In genomic region chr6:108569460-108570187, GRCm38 (mm10) we compare ENCODE assay signal across 9 mouse cellular contexts.
A peak's percentile ranks its signal among the peaks of the same experiment; 100 is the strongest.
DNase-seq lines count a peak whose midpoint lies in the region; ATAC-seq and TF ChIP-seq lines count a peak whose summit lies in the region.
"Had no signal": no experiment of that assay in that cellular context is flagged by ENCODE, and none has a peak within 500 bp of the region (broad histone marks: within the 10 kb centered on the region; RNA-seq: fewer than 3 reads in every experiment).

No protein-coding gene starts in this region.

- H3K9ac ChIP-seq in embryonic facial prominence, embryonic 14.5 days (ENCODE audit: low read depth, low read length) = no peak overlapping the region
- no peak overlapping the region for H3K9ac ChIP-seq in intestine, embryonic 16.5 days (ENCODE audit: low read depth, low read length)
- no peak overlapping the region for H3K9ac ChIP-seq in liver, postnatal 0 days (replicated peaks)
- no peak overlapping the region for H3K9ac ChIP-seq in forebrain, embryonic 14.5 days (ENCODE audit: low read length)
- H3K9ac ChIP-seq: liver, embryonic 15.5 days had no signal

- POLR2A ChIA-PET in Patski (lab: Charles Lee) = no interaction called here

- H3K27ac ChIP-seq in embryonic facial prominence, embryonic 14.5 days (replicated peaks; ENCODE audit: low read depth, low read length) = no peak overlapping the region; the same call in 1 of the 2 replicates
- peak overlapping the region; percentile 46; the same call in 1 of the 2 replicates for H3K27ac ChIP-seq in intestine, embryonic 16.5 days (ENCODE audit: low read length)
- H3K27ac ChIP-seq in liver, postnatal 0 days (ENCODE audit: low read depth) = no peak overlapping the region
- H3K27ac ChIP-seq in forebrain, embryonic 14.5 days (ENCODE audit: low read depth, low read length) = no peak overlapping the region
- H3K27ac ChIP-seq: liver, embryonic 15.5 days had no signal

- in situ Hi-C loops in Patski (cut with MboI; ENCODE audit: low pct_unique_long_range_greater_than_20kb) = no loop called here

- 36% methylated on average over 7 of the region's 7 CpGs for WGBS in embryonic facial prominence, embryonic 14.5 days
- 47% methylated on average over 7 of the region's 7 CpGs for WGBS in intestine, embryonic 16.5 days
- WGBS in liver, postnatal 0 days (ENCODE audit: insufficient replicate concordance) = 70% methylated on average over 7 of the region's 7 CpGs
- WGBS in forebrain, embryonic 14.5 days = 77% methylated on average over 7 of the region's 7 CpGs

- no peaks in the 10 kb centered on the region for H3K36me3 ChIP-seq in embryonic facial prominence, embryonic 14.5 days (ENCODE audit: control insufficient read depth, insufficient read depth, low read length)
- no peaks in the 10 kb centered on the region for H3K36me3 ChIP-seq in intestine, embryonic 16.5 days (ENCODE audit: control insufficient read depth, insufficient read depth, low read length)
- no peaks in the 10 kb centered on the region for H3K36me3 ChIP-seq in liver, postnatal 0 days (replicated peaks; ENCODE audit: insufficient read depth, low read length)
- H3K36me3 ChIP-seq in forebrain, embryonic 14.5 days (ENCODE audit: control insufficient read depth, insufficient read depth, low read length) = no peaks in the 10 kb centered on the region
- H3K36me3 ChIP-seq: liver, embryonic 15.5 days had no signal

- H3K27me3 ChIP-seq in Patski = no peaks in the 10 kb centered on the region
- H3K27me3 ChIP-seq in embryonic facial prominence, embryonic 14.5 days (replicated peaks; ENCODE audit: control insufficient read depth, insufficient read depth, low read length) = no peaks in the 10 kb centered on the region
- no peaks in the 10 kb centered on the region for H3K27me3 ChIP-seq in intestine, embryonic 16.5 days (replicated peaks; ENCODE audit: control insufficient read depth, insufficient read depth, low read length)
- no peaks in the 10 kb centered on the region for H3K27me3 ChIP-seq in liver, postnatal 0 days (ENCODE audit: insufficient read depth, low read length)
- no peaks in the 10 kb centered on the region for H3K27me3 ChIP-seq in forebrain, embryonic 14.5 days (replicated peaks; ENCODE audit: control insufficient read depth, insufficient read depth, low read length)
- H3K27me3 ChIP-seq: liver, embryonic 15.5 days had no signal

- peak; percentile 33 for ATAC-seq in Patski
- ATAC-seq in embryonic facial prominence, embryonic 14.5 days (ENCODE audit: low read depth) = no peak
- no peak for ATAC-seq in intestine, embryonic 16.5 days
- no peak for ATAC-seq in liver, postnatal 0 days
- no peak for ATAC-seq in forebrain, embryonic 14.5 days

- no peak for TF ChIP-seq CTCF in Patski (IDR thresholded peaks at IDR 0.05)
- no peak for TF ChIP-seq CTCF in liver, postnatal 0 days (IDR thresholded peaks at IDR 0.05; ENCODE audit: low read depth)

- TF ChIP-seq EP300 in liver, postnatal 0 days (IDR thresholded peaks at IDR 0.05; ENCODE audit: low read depth) = no peak

- peaks cover 17% of the 10 kb centered on the region for H3K4me1 ChIP-seq in embryonic facial prominence, embryonic 14.5 days (ENCODE audit: control insufficient read depth, insufficient read depth, low read length)
- peaks cover 21% of the 10 kb centered on the region for H3K4me1 ChIP-seq in intestine, embryonic 16.5 days (ENCODE audit: control insufficient read depth, insufficient read depth, low read length)
- H3K4me1 ChIP-seq in liver, postnatal 0 days (ENCODE audit: insufficient read depth) = peaks cover 15% of the 10 kb centered on the region
- peaks cover 5% of the 10 kb centered on the region; the same call in 1 of the 2 replicates for H3K4me1 ChIP-seq in forebrain, embryonic 14.5 days (ENCODE audit: control insufficient read depth, insufficient read depth, low read length)

- no peaks in the 10 kb centered on the region for H3K9me3 ChIP-seq in embryonic facial prominence, embryonic 14.5 days (ENCODE audit: control insufficient read depth, low read length)
- no peaks in the 10 kb centered on the region for H3K9me3 ChIP-seq in intestine, embryonic 16.5 days (ENCODE audit: control insufficient read depth, low read length)
- H3K9me3 ChIP-seq in liver, postnatal 0 days (ENCODE audit: low read length) = no peaks in the 10 kb centered on the region
- no peaks in the 10 kb centered on the region for H3K9me3 ChIP-seq in forebrain, embryonic 14.5 days (replicated peaks; ENCODE audit: control insufficient read depth, low read length)
- H3K9me3 ChIP-seq: liver, embryonic 15.5 days had no signal

- CTCF ChIA-PET in Patski (lab: Charles Lee) = interaction anchor here (1.2 kb wide), 1 partner anchor 12 kb away, joined by 3 read pairs; no protein-coding TSS in a partner anchor

- peak; percentile 27 for DNase-seq in Patski (ENCODE audit: low read depth, low spot score)
- peak; percentile 63 for DNase-seq in embryonic facial prominence, embryonic 14.5 days (ENCODE audit: low spot score)
- peak; percentile 12 for DNase-seq in lung, postnatal 14 days
- DNase-seq in liver, postnatal 0 days = no peak
- no peak for DNase-seq in forebrain, embryonic 14.5 days (ENCODE audit: low spot score)
- DNase-seq in ovary, adult 18-20 months (ENCODE audit: low spot score) = no peak
- no peak for DNase-seq in layer of hippocampus, postnatal 10 days (ENCODE audit: low spot score in 2 of 2)

- H3K4me3 ChIP-seq in embryonic facial prominence, embryonic 14.5 days (ENCODE audit: low read depth, low read length) = no peak overlapping the region
- no peak overlapping the region for H3K4me3 ChIP-seq in intestine, embryonic 16.5 days (ENCODE audit: low read length)
- no peak overlapping the region for H3K4me3 ChIP-seq in liver, postnatal 0 days (ENCODE audit: low read depth, low read length)
- H3K4me3 ChIP-seq in forebrain, embryonic 14.5 days (ENCODE audit: low read depth, low read length) = no peak overlapping the region
- H3K4me3 ChIP-seq: liver, embryonic 15.5 days had no signal

- H3K4me2 ChIP-seq in embryonic facial prominence, embryonic 14.5 days (ENCODE audit: low read depth, low read length) = peak overlapping the region; percentile 72; the same call in 1 of the 2 replicates
- H3K4me2 ChIP-seq in intestine, embryonic 16.5 days (ENCODE audit: low read depth, low read length) = no peak overlapping the region
- H3K4me2 ChIP-seq in liver, postnatal 0 days (ENCODE audit: low read depth, low read length) = no peak overlapping the region
- no peak overlapping the region for H3K4me2 ChIP-seq in forebrain, embryonic 14.5 days (ENCODE audit: low read length)

Comparison
In these comparisons a context has a peak if more than half of its experiments do, and no peak if none do; other contexts are left out.
1. DNase-seq: peak in Patski (single experiment), embryonic facial prominence, embryonic 14.5 days (single experiment) and lung, postnatal 14 days (single experiment); none in liver, postnatal 0 days (single experiment), forebrain, embryonic 14.5 days (single experiment), ovary, adult 18-20 months (single experiment) and layer of hippocampus, postnatal 10 days (0 of 2).